Mouse (Mus musculus) C2C12 (cell line): Measurements from ENCODE around the gene Slc25a53.

Experiments
- CTCF ChIP-seq: IDR thresholded peaks from one replicate; pipeline ENCODE4 v1.5.1; 2011; ENCODE audit not compliant: control insufficient read depth, insufficient read depth, insufficient read length
- FOSL1 ChIP-seq: IDR thresholded peaks from one replicate; pipeline ENCODE4 v1.8.0; 2011; ENCODE audit warnings: mild to moderate bottlenecking, low read length; ENCODE audit not compliant: poor library complexity, insufficient read depth, severe bottlenecking
- MAX ChIP-seq: IDR thresholded peaks from one replicate; pipeline ENCODE4 v1.6.1; 2011; ENCODE audit warnings: mild to moderate bottlenecking, control low read depth
- MYOD1 ChIP-seq: IDR thresholded peaks from one replicate; pipeline ENCODE4 v1.6.1; 2011; ENCODE audit warnings: low read depth; ENCODE audit not compliant: control insufficient read depth, insufficient read length
- MYOG ChIP-seq: IDR thresholded peaks from one replicate; pipeline ENCODE4 v1.6.1; 2011; ENCODE audit not compliant: control insufficient read depth, insufficient read length; ENCODE audit errors: extremely low read depth
- USF1 ChIP-seq: IDR thresholded peaks from one replicate; pipeline ENCODE4 v1.6.1; 2011; ENCODE audit warnings: low read depth, mild to moderate bottlenecking, control low read depth, moderate library complexity

GRCm38 (mm10) chrX:136996256-136996655 is 41.8 kb downstream of the Slc25a53 start:
- TF ChIP-seq FOSL1 = no peak
- no peak for TF ChIP-seq CTCF
- no peak for TF ChIP-seq MYOG
- no peak for TF ChIP-seq MAX
- no peak for TF ChIP-seq USF1
- TF ChIP-seq MYOD1 = no peak
